ENCODE assay signal across 15 mouse cellular contexts in the genomic region with DNA sequence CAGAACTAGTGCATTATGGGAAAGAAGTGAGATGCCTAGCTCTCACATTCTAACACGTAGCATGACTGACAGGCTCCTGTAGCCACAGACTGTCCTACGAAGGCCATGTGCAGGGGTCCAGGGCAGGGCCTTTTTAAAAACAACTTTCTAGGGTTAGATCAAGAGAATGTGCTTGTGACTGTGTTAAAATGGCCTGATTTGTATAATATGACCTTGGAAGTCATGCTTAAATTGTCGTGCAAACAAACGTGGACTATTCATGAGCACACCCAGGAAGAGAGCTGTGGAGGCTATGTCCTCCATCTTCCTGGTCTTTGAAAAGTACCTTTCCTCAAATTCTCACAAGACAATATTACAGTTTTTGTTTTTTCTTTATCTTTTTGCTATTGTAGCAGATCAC.
"Had no signal": no experiment of that assay in that cellular context is flagged by ENCODE, and none has a peak within 500 bp of the region (broad histone marks: within the 10 kb centered on the region; RNA-seq: fewer than 3 reads in every experiment).

No protein-coding gene starts in this region.

- H3K27ac ChIP-seq: macrophage; midbrain, embryonic 13.5 days; midbrain, embryonic 15.5 days; neural tube, embryonic 12.5 days; stomach, embryonic 15.5 days; stomach, postnatal 0 days had no signal

- DNase-seq: lung, adult 18-20 months; lung, embryonic 14.5 days; lung, postnatal 14 days; lung, postnatal 36 days; right cerebral cortex, postnatal 14 days; thymus, adult 2 months; thymus, postnatal 25 days; thymus, postnatal 4 days had no signal

- H3K4me3 ChIP-seq: megakaryocyte, embryonic 14.5 days; midbrain, embryonic 13.5 days; midbrain, embryonic 15.5 days; neural tube, embryonic 12.5 days; stomach, embryonic 15.5 days had no signal

- H3K4me1 ChIP-seq: midbrain, embryonic 13.5 days; midbrain, embryonic 15.5 days; neural tube, embryonic 12.5 days had no signal

- ATAC-seq: midbrain, embryonic 13.5 days; midbrain, embryonic 15.5 days had no signal

- H3K27me3 ChIP-seq: megakaryocyte, embryonic 14.5 days; midbrain, embryonic 13.5 days; midbrain, embryonic 15.5 days; neural tube, embryonic 12.5 days; stomach, embryonic 15.5 days had no signal
